24 mouse cellular contexts compared by ENCODE assay signal in genomic region chr11:96070353-96070752, GRCm38 (mm10). TPM values are rescaled to one million over a fixed set of nuclear protein-coding genes. Genes with fewer than 3 reads are reported as not detected.
"Had no signal": no experiment of that assay in that cellular context is flagged by ENCODE, and none has a peak within 500 bp of the region (broad histone marks: within the 10 kb centered on the region; RNA-seq: fewer than 3 reads in every experiment).

No protein-coding gene starts in this region.

- H3K27me3 ChIP-seq: limb, embryonic 13.5 days; neural tube, embryonic 15.5 days had no signal

- H3K4me3 ChIP-seq: layer of hippocampus, adult 2 months; limb, embryonic 13.5 days; midbrain, embryonic 10.5 days; myocyte; neural tube, embryonic 15.5 days had no signal

- DNase-seq: kidney, postnatal 4 days; left cerebral cortex, postnatal 4 days; lung, embryonic 14.5 days; lung, postnatal 10 days; lung, postnatal 4 days; midbrain, embryonic 14.5 days; right cerebral cortex, adult 18-20 months; right cerebral cortex, postnatal 25 days; thymus, postnatal 4 days had no signal

- H3K27ac ChIP-seq: kidney, postnatal 0 days; layer of hippocampus, adult 2 months; limb, embryonic 13.5 days; midbrain, embryonic 10.5 days; neural tube, embryonic 15.5 days; stomach, postnatal 0 days had no signal

- H3K4me2 ChIP-seq: limb, embryonic 13.5 days; liver, embryonic 11.5 days; lung, embryonic 14.5 days; neural tube, embryonic 15.5 days had no signal

- H3K9ac ChIP-seq: limb, embryonic 13.5 days; lung, embryonic 14.5 days; neural tube, embryonic 15.5 days had no signal

- H3K9me3 ChIP-seq: limb, embryonic 13.5 days; midbrain, embryonic 10.5 days; neural tube, embryonic 15.5 days had no signal

RNA-seq across cellular contexts. Expression of gene Calcoco2, which starts 41.4 kb away (rescaled TPM):
- total RNA-seq: layer of hippocampus, adult 2 months; layer of hippocampus, postnatal 10 days; left cerebral cortex, adult 18-20 months; left cerebral cortex, postnatal 10 days; left cerebral cortex, postnatal 4 days; megakaryocyte, adult 5-6 weeks had no signal
- polyA plus RNA-seq: kidney, postnatal 0 days; limb, embryonic 13.5 days; liver, embryonic 11.5 days; liver, embryonic 16.5 days; lung, embryonic 14.5 days; midbrain, embryonic 10.5 days; midbrain, embryonic 14.5 days; myocyte; neural tube, embryonic 11.5 days; neural tube, embryonic 15.5 days; small intestine, adult 2 months; stomach, postnatal 0 days had no signal

RNA-seq across cellular contexts. Expression of gene Gip, which starts 46.0 kb away (rescaled TPM):
- total RNA-seq: layer of hippocampus, adult 2 months; layer of hippocampus, postnatal 10 days; left cerebral cortex, adult 18-20 months; left cerebral cortex, postnatal 10 days; left cerebral cortex, postnatal 4 days; megakaryocyte, adult 5-6 weeks had no signal
- polyA plus RNA-seq: kidney, postnatal 0 days; limb, embryonic 13.5 days; liver, embryonic 11.5 days; lung, embryonic 14.5 days; midbrain, embryonic 10.5 days; midbrain, embryonic 14.5 days; myocyte; neural tube, embryonic 11.5 days; neural tube, embryonic 15.5 days had no signal
